Mouse (Mus musculus) brain, embryonic 14.5 days (tissue): ENCODE results near the gene Emid1.

Source experiments
- CTCF ChIP-seq: fragments of 200-500 bp; IDR thresholded peaks from 2 replicates; pipeline ENCODE4 v1.5.1; 2012; ENCODE audit warnings: inconsistent platforms, mild to moderate bottlenecking, moderate library complexity, borderline replicate concordance; ENCODE audit not compliant: insufficient read depth, insufficient read length; ENCODE audit errors: extremely low read depth
- POLR2A ChIP-seq: fragments of 200-500 bp; IDR thresholded peaks from 2 replicates; pipeline ENCODE4 v1.6.1; 2012; ENCODE audit warnings: mild to moderate bottlenecking, inconsistent platforms, borderline replicate concordance; ENCODE audit not compliant: poor library complexity, insufficient read depth, insufficient read length, severe bottlenecking; ENCODE audit errors: extremely low read depth

DNA sequence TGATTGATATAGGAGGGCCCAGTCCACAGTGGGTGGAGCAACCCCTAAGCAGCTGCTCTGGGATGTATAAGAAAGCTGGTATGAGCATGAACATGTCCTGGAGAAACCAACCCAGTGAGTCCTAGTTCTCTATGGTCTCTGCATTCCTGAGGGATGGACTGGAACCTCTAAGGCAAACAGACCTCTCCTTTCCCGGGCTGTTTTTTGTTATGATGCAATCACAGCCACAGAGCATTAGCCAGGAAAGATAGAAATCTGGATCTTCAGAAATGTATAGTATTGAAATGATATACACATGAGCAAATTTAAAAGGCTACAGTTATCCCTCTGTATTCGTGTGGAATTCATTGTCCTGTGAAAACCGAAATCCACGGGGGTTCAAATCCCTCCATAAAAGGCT, 26.3 kb downstream of the Emid1 start:
- TF ChIP-seq CTCF (no peak), POLR2A (no peak)
